Mouse (Mus musculus) liver, adult 2 months (tissue): Measurements from ENCODE around the gene Atat1.

Experiments used
- CTCF ChIP-seq: fragments of 200-500 bp; IDR thresholded peaks from 2 replicates; pipeline ENCODE4 v1.5.1; 2011; ENCODE audit warnings: low read depth, low read length, control low read depth
- POLR2A ChIP-seq: fragments of 200-500 bp; IDR thresholded peaks from 2 replicates; pipeline ENCODE4 v1.6.1; 2011; ENCODE audit warnings: low read length, control low read depth; ENCODE audit not compliant: insufficient read depth; ENCODE audit errors: extremely low read depth

- TF ChIP-seq CTCF (no peak), POLR2A (no peak)
Measured at GRCm38 (mm10) chr17:35909186-35909918, 523 bp downstream of the Atat1 start.
